Mouse (Mus musculus) lung, postnatal 0 days (tissue): ENCODE data around the gene Tifa.

Experiments
- CTCF ChIP-seq: IDR thresholded peaks from 2 replicates; pipeline ENCODE4 v1.5.1; 2016; ENCODE audit warnings: antibody characterized with exemption, mild to moderate bottlenecking
- EP300 ChIP-seq: IDR thresholded peaks from 2 replicates; pipeline ENCODE4 v1.6.1; 2016; ENCODE audit warnings: antibody characterized with exemption, mild to moderate bottlenecking, control low read depth

DNA sequence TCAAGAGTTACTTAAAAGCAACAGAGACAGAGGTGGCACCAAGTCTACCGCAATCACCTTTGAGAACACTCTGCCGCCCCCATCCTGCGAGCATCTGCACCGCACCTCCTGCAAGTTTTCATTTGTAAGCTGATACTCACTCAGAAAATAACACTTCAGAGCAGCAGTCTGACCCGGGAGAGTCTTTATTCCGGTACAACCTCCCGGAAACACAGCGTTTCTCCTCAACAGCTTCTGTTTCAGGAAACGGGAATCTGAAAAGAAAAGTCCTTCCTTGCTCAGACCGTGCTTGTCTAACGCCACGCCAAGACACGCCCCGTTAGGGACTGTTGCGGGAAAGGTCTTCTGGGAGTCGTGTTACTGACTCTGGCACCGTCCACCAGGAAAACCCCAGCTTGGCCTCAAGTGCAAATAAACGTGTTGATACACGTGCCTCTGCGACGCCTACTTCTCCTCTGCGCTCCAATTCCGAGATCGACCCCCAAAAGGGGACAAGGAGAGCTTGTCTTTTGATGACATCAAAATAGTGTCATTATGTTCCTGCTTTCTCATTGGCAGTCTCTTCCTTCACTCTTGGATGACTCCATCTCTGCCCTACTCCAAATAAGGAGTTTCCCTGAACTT lies 9.5 kb upstream of the Tifa start, which contains the start of gene Alpk1:
- TF ChIP-seq CTCF (peak; percentile 69), EP300 (no peak)
